Mouse (Mus musculus) heart, postnatal 0 days (tissue): ENCODE measurements around the gene Dlx5.

Experiments
- CTCF ChIP-seq: IDR thresholded peaks from 2 replicates; pipeline ENCODE4 v1.5.1; 2016; ENCODE audit warnings: antibody characterized with exemption, control low read depth, low read depth
- EP300 ChIP-seq: IDR thresholded peaks from 2 replicates; pipeline ENCODE4 v1.6.1; 2016; ENCODE audit warnings: antibody characterized with exemption, low read depth

- TF ChIP-seq CTCF = no peak
- TF ChIP-seq EP300 = no peak
Measured at GRCm38 (mm10) chr6:6925264-6925663, 43.4 kb upstream of the Dlx5 start.
